Mouse (Mus musculus): ENCODE data around the gene Gm15737.

DNA sequence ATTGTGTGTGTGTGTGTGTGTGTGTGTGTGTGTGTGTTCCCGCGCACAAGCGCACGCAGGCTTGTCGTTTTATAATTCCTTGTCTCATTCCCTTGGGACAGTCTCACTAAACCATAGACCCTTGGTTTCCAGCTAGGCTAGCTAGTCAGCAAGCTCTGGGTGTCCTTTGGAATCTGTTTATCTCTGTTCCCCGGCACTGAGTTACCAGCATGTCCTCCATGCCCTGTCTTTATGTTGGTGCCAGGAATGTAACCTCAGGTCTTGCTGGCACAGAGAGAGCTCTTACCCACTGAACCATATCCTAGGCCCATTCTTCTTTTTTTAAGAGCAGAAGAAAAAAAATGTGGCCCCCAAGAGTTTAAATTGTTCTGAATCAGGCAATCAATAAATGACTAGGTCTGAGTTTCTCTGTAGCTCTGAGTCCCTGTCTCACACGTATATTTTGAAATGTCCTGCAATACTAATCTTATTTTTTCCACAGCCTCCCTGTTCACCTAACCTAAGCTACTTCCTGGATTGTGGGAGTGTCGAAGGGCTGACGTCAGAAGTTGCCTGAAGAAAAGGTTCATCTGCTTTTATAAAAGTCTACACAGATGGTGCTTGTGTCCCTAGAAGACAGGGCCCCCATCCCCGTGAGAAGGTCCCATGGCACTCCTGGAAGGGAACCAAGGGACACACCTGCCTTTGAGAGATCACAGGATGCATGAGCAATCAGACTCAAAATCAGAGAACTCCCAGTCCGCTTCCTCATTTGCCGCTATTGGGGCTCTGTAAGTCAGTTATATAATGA, 10.2 kb upstream of the Gm15737 start:
- TF ChIP-seq CTCF (IDR thresholded peaks at IDR 0.05; ENCODE audit: control insufficient read depth, insufficient read depth, insufficient replicate concordance, low read depth, low read length) = no peak
- no peak for TF ChIP-seq POLR2A (IDR thresholded peaks at IDR 0.05; ENCODE audit: control insufficient read depth, low read depth, low read length)

Measured in testis, adult 2 months (tissue).